Mouse (Mus musculus): Measurements from ENCODE around the gene Iffo2.

- TF ChIP-seq CTCF (IDR thresholded peaks at IDR 0.05; ENCODE audit: low read depth) (no peak), EP300 (IDR thresholded peaks at IDR 0.05; ENCODE audit: low read depth) (no peak)
Measured at GRCm38 (mm10) chr4:139581427-139582051, 51.2 kb downstream of the Iffo2 start.
